Mouse (Mus musculus): ENCODE measurements around the gene Slc16a7.

The Slc16a7 gene

GRCm38 (mm10) chr10:125388876-125389786 lies at the start of gene Slc16a7:
Slc16a7 (minus strand) TSS chr10:125389465.
- peak; percentile 91 to 94 for DNase-seq

- DNase-seq, result peak; percentile 3 to 4
These were observed 29.5 kb upstream of the Slc16a7 start for GRCm38 (mm10) chr10:125418795-125419194.

GRCm38 (mm10) chr10:125399796-125400195 lies 10.5 kb upstream of the Slc16a7 start:
- no peak for DNase-seq

GRCm38 (mm10) chr10:125390011-125390410 lies 746 bp upstream of the Slc16a7 start:
- DNase-seq, result no peak

GRCm38 (mm10) chr10:125388481-125388875 lies 787 bp downstream of the Slc16a7 start:
- DNase-seq, result peak; percentile 35 to 43

- peak; percentile 10 to 11 for DNase-seq
These were observed 1.4 kb downstream of the Slc16a7 start for GRCm38 (mm10) chr10:125387782-125388415.

- DNase-seq, result no peak
These were observed 13.7 kb downstream of the Slc16a7 start for GRCm38 (mm10) chr10:125375526-125375925.

- DNase-seq, result peak; percentile 13 to 43
These were observed 16.6 kb downstream of the Slc16a7 start for GRCm38 (mm10) chr10:125372666-125373065.

- peak; percentile 9 to 13 for DNase-seq
These were observed 17.8 kb downstream of the Slc16a7 start for GRCm38 (mm10) chr10:125371451-125371850.

GRCm38 (mm10) chr10:125370037-125370610 lies 19.1 kb downstream of the Slc16a7 start:
- DNase-seq, result no peak

GRCm38 (mm10) chr10:125358479-125358878 lies 30.8 kb downstream of the Slc16a7 start:
- DNase-seq, result no peak

GRCm38 (mm10) chr10:125352805-125353204 lies 36.5 kb downstream of the Slc16a7 start:
- no peak for DNase-seq

GRCm38 (mm10) chr10:125348171-125348570 lies 41.1 kb downstream of the Slc16a7 start:
- DNase-seq, result no peak

GRCm38 (mm10) chr10:125347149-125347548 lies 42.1 kb downstream of the Slc16a7 start:
- DNase-seq, result no peak

GRCm38 (mm10) chr10:125346364-125346763 lies 42.9 kb downstream of the Slc16a7 start:
- DNase-seq, result no peak

- DNase-seq, result no peak
These were observed 43.7 kb downstream of the Slc16a7 start for GRCm38 (mm10) chr10:125345583-125345982.

- no peak for DNase-seq
These were observed 47.1 kb downstream of the Slc16a7 start for GRCm38 (mm10) chr10:125342204-125342603.

GRCm38 (mm10) chr10:125333799-125334198 lies 55.5 kb downstream of the Slc16a7 start:
- DNase-seq, result no peak

- DNase-seq, result no peak
These were observed 57.9 kb downstream of the Slc16a7 start for GRCm38 (mm10) chr10:125331334-125331733.

GRCm38 (mm10) chr10:125328331-125329063 lies 60.8 kb downstream of the Slc16a7 start:
- DNase-seq, result no peak

GRCm38 (mm10) chr10:125324871-125325565 lies 64.2 kb downstream of the Slc16a7 start:
- DNase-seq, result no peak

All from cerebellum, postnatal 10 days (tissue).